Mouse (Mus musculus) ES-Bruce4 (cell line): Measurements from ENCODE around the gene Rnf43. TPM values are rescaled to one million over a fixed set of nuclear protein-coding genes. Genes with fewer than 3 reads are reported as not detected.
A peak's percentile ranks its signal among the peaks of the same experiment; 100 is the strongest.

Source experiments
- H3K27ac ChIP-seq: 2 replicates; pipeline ENCODE4 v1.5.1; 2012; ENCODE audit warnings: low read length, inconsistent platforms; ENCODE audit not compliant: insufficient read depth
- H3K27me3 ChIP-seq: 2 replicates; pipeline ENCODE4 v1.6.1; 2012; ENCODE audit warnings: mild to moderate bottlenecking, low read length, inconsistent platforms; ENCODE audit not compliant: control insufficient read depth, poor library complexity, insufficient read depth, severe bottlenecking
- H3K36me3 ChIP-seq: 2 replicates; pipeline ENCODE4 v1.6.1; 2012; ENCODE audit warnings: inconsistent platforms, mild to moderate bottlenecking, low read length, moderate library complexity; ENCODE audit not compliant: control insufficient read depth, poor library complexity, insufficient read depth, severe bottlenecking
- H3K4me1 ChIP-seq: one replicate; pipeline ENCODE4 v1.8.1; 2011; ENCODE audit warnings: low read length; ENCODE audit not compliant: control insufficient read depth, insufficient read depth
- H3K4me3 ChIP-seq: 2 replicates; pipeline ENCODE4 v1.5.1; 2011; ENCODE audit warnings: low read depth, mild to moderate bottlenecking, low read length
- H3K9ac ChIP-seq: 2 replicates; pipeline ENCODE4 v1.6.1; 2012; ENCODE audit warnings: low read depth, mild to moderate bottlenecking, inconsistent platforms; ENCODE audit not compliant: poor library complexity, severe bottlenecking
- H3K9me3 ChIP-seq: replicated peaks from 2 replicates; pipeline ENCODE4 v1.6.1; 2012; ENCODE audit warnings: mild to moderate bottlenecking, low read length, inconsistent platforms; ENCODE audit not compliant: control insufficient read depth, poor library complexity, insufficient read depth, severe bottlenecking
- CTCF ChIP-seq: IDR thresholded peaks from one replicate; pipeline ENCODE4 v1.8.1; 2011; ENCODE audit warnings: low read depth, low read length
- EP300 ChIP-seq: IDR thresholded peaks from 2 replicates; pipeline ENCODE4 v1.6.1; 2011; ENCODE audit warnings: low read depth, low read length; ENCODE audit not compliant: insufficient read depth
- POLR2A ChIP-seq: IDR thresholded peaks from one replicate; pipeline ENCODE4 v1.8.1; 2011; ENCODE audit warnings: low read length; ENCODE audit not compliant: insufficient read depth
- polyA plus RNA-seq: library from polyadenylated mRNA; stranded (reverse); fragments of >200 nt; gene quantifications from 2 replicates; pipeline ENCODE4 v1.2.4, GENCODE M21; 2011; ENCODE audit warnings: low read depth; ENCODE audit not compliant: missing spikeins, insufficient read depth, insufficient read length

The Rnf43 gene
- polyA plus RNA-seq, 1 experiment = 2.8 TPM

- TF ChIP-seq CTCF (no peak), POLR2A (no peak), EP300 (no peak)
- Histone ChIP-seq H3K36me3 (no peaks in the 10 kb centered on the region), H3K4me3 (no peak overlapping the region), H3K9ac (no peak overlapping the region), H3K9me3 (no peaks in the 10 kb centered on the region), H3K27me3 (no peaks in the 10 kb centered on the region), H3K4me1 (no peaks in the 10 kb centered on the region), H3K27ac (no peak overlapping the region)
Measured at GRCm38 (mm10) chr11:87727471-87727870, 64.9 kb downstream of the Rnf43 start.

- Histone ChIP-seq H3K9me3 (no peaks in the 10 kb centered on the region), H3K9ac (no peak overlapping the region), H3K4me1 (no peaks in the 10 kb centered on the region), H3K36me3 (no peaks in the 10 kb centered on the region), H3K27ac (no peak overlapping the region), H3K4me3 (no peak overlapping the region), H3K27me3 (no peaks in the 10 kb centered on the region)
- no peak for TF ChIP-seq CTCF
- no peak for TF ChIP-seq EP300
- no peak for TF ChIP-seq POLR2A
Measured at GRCm38 (mm10) chr11:87728850-87729592, 66.5 kb downstream of the Rnf43 start.

GRCm38 (mm10) chr11:87729593-87730185, 67.2 kb downstream of the Rnf43 start:
- TF ChIP-seq EP300 = no peak
- no peak for TF ChIP-seq POLR2A
- no peak for TF ChIP-seq CTCF
- Histone ChIP-seq H3K27ac (no peak overlapping the region), H3K9me3 (no peaks in the 10 kb centered on the region), H3K4me3 (no peak overlapping the region), H3K36me3 (no peaks in the 10 kb centered on the region), H3K27me3 (no peaks in the 10 kb centered on the region), H3K9ac (no peak overlapping the region), H3K4me1 (no peaks in the 10 kb centered on the region)

DNA sequence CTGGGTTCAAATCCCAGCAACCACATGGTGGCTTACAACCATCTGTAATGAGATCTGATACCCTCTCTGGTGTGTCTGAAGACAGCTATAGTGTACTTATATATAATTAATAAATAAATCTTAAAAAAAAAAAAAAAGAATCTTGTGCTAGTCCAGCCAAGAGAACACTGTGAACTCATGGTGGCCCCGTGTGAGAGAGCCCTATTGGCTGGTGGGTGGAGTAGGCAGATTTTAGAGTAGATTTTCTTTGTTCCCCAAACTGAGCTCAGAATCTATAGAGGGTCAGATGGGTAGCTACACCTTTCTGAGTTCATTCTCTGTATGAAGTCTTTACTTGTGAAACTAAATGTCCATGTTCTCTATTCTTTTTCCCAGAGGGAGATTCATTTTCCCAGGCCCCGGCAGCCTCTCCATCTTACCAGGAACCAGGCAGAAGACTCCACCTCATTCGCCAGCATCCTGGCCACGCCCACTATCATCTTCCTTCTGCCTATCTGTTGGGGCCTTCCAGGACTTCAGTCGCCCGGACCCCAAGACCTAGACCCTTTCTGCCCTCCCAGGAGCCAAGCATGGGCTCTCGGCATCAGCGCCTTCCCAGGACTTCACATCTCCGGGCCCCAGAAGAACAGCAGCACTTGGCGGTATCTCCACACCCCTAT, 68.3 kb downstream of the Rnf43 start:
- Histone ChIP-seq H3K9ac (peak overlapping the region; percentile 4; the same call in 1 of the 2 replicates), H3K9me3 (no peaks in the 10 kb centered on the region), H3K36me3 (no peaks in the 10 kb centered on the region), H3K27me3 (no peaks in the 10 kb centered on the region), H3K27ac (no peak overlapping the region), H3K4me1 (no peaks in the 10 kb centered on the region), H3K4me3 (peak overlapping the region; percentile 41)
- no peak for TF ChIP-seq POLR2A
- no peak for TF ChIP-seq EP300
- TF ChIP-seq CTCF = no peak

- no peak for TF ChIP-seq CTCF
- TF ChIP-seq POLR2A = no peak
- no peak for TF ChIP-seq EP300
- H3K9me3 ChIP-seq = no peaks in the 10 kb centered on the region
- no peak overlapping the region for H3K9ac ChIP-seq
- no peaks in the 10 kb centered on the region for H3K4me1 ChIP-seq
- H3K4me3 ChIP-seq = no peak overlapping the region
- H3K36me3 ChIP-seq = no peaks in the 10 kb centered on the region
- no peaks in the 10 kb centered on the region for H3K27me3 ChIP-seq
- no peak overlapping the region for H3K27ac ChIP-seq
Measured at GRCm38 (mm10) chr11:87734346-87734745, 71.8 kb downstream of the Rnf43 start.

GRCm38 (mm10) chr11:87735691-87736090, 73.2 kb downstream of the Rnf43 start:
- no peaks in the 10 kb centered on the region for H3K4me1 ChIP-seq
- peaks cover 4% of the 10 kb centered on the region for H3K36me3 ChIP-seq
- no peaks in the 10 kb centered on the region for H3K27me3 ChIP-seq
- H3K27ac ChIP-seq = no peak overlapping the region
- H3K9ac ChIP-seq = no peak overlapping the region
- H3K4me3 ChIP-seq = no peak overlapping the region
- no peaks in the 10 kb centered on the region for H3K9me3 ChIP-seq
- TF ChIP-seq POLR2A (no peak), EP300 (no peak), CTCF (no peak)
